Mouse (Mus musculus): Measurements from ENCODE around the gene Taf6l. TPM values are rescaled to one million over a fixed set of nuclear protein-coding genes. Genes with fewer than 3 reads are reported as not detected.

Taf6l gene
- 6.0 and 6.1 TPM in 2 replicates for polyA plus RNA-seq (2012; rRNA removed)

DNA sequence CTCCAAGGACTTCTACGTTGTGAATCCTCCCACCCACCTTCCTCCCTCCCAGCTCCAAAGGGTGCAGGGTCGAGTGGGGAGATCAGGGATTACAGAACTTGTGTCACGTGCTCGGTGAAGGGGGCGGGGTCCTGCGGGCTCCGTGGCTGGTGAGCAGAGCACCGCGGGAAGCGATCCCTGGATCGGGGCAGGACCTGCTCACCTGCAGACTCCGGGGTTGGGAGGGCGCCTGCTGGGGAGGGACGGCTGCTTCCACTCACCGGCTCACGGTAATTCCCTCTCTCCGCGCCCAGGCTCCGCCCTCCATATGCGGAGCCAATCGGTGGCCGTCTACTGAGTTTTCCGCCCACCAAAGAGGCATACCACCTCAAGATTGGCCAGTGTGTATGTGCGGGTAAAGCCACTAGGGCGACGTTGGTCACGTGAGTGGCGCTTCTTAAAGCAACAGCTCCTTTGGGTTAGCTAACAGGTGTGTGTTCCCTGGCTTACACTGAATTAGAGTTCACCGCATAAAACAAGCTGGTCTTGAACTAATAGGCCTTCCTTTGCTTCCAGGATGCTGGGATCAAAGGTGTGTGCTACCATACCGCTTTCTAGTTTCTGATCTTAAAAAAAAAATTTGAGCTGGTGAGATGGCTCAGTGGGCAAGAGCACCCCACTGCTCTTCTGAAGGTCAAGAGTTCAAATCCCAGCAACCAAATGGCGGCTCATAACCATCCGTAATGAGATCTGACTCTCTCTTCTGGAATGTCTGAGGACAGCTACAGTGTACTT, at the start of gene Taf6l:
Gene Taf6l (minus strand): TSS at position 410 of the 774 bp plus-strand sequence.

DNA sequence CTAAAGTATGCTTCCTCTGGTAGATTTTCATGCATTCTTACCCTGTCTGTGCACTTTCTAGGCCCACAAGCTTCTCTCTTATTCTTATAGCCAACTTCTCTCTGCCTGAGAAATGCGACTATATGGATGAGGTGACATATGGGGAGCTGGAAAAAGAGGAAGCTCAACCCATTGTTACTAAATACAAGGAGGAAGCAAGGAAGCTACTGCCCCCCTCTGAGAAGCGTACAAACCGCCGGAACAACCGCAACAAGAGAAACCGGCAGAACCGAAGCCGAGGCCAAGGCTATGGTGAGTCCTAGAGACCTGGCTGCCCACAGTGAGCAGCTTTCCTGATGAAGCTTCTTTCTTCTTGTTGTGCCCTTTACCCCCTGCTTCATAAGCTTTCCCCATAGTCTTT, 43.4 kb upstream of the Taf6l start, which contains the start of gene AC129217.1:
Gene AC129217.1 (plus strand): TSS at position 114 of the 400 bp plus-strand sequence.

DNA sequence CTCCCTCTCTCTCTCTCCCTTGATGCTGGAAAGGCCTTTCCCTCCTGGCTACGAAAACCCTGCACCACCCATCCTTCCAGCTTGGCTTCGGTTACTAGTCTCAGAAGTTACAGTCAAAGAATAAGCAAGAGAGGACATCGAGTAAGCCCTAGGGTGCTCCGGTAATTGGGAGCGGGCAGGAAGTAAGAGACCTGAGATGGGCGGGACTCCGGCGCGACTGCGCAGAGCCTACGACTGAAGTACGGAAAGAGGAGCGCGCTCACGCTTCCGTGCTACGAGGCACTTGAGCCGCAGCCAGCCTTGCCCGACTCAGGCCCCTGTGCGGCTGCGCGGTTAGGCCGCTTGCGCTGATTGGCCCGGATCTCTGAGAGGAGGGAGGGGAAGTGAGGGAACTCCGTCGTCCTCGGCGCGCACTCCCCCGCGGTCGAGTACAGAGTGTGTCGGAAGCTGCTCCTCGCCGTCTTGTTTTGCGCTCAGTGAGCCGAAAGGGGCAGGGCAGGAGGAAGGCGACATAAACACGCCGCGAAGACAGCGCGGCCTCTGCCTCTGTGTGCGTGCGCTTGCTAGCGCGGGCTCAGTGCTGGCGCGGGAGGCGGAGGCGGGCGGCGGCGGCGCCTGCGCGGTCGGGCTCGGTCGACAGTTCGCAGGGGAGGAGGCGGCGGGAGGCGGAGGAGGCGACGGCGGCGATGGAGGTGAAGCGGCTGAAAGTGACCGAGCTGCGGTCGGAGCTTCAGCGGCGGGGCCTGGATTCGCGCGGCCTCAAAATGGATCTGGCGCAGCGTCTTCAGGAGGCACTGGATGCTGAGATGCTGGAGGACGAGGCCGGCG, 33.6 kb upstream of the Taf6l start, which contains the start of gene Hnrnpul2:
Gene Hnrnpul2 (plus strand): TSS at position 415 of the 828 bp plus-strand sequence.

DNA sequence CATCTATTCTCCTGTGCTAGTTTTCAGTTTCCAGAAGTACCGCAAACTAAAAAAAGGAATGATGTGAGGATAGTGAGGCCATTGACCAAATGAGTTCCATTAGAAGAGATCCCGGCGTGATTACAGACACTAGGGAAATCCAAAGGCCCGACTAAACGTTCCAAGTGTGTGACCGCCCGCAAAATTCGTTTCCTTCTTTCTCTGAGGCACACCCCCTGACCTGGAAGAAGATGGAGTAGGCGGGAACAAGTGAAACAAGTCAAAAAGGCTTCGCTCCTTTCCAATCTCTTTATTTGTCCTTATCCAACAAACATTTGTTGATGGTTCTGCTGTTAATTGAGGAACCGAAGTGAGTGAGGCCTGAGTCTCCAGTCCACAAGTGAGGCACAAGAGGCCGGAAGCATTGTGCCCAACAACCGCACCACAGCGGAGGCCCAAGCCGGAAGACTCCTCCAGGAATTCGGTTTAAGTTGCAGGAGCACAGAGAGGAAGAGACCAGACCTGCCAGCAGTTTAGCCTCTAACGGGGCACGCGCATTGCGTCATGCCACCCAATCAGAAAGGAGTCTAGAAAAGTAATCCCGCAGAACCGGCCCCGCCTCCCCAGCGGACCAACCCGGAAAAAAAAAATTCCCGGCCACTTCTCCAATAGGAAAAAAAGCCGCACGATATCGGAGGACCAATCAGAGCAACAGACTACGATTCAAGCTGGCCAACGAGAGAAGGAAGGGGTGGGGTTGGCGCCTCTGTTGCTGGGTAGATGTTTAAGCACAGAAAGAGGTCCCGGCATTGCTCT, 32.8 kb upstream of the Taf6l start, which contains the start of gene Ttc9c:
Gene Ttc9c (minus strand): TSS at position 533 of the 795 bp plus-strand sequence.

DNA sequence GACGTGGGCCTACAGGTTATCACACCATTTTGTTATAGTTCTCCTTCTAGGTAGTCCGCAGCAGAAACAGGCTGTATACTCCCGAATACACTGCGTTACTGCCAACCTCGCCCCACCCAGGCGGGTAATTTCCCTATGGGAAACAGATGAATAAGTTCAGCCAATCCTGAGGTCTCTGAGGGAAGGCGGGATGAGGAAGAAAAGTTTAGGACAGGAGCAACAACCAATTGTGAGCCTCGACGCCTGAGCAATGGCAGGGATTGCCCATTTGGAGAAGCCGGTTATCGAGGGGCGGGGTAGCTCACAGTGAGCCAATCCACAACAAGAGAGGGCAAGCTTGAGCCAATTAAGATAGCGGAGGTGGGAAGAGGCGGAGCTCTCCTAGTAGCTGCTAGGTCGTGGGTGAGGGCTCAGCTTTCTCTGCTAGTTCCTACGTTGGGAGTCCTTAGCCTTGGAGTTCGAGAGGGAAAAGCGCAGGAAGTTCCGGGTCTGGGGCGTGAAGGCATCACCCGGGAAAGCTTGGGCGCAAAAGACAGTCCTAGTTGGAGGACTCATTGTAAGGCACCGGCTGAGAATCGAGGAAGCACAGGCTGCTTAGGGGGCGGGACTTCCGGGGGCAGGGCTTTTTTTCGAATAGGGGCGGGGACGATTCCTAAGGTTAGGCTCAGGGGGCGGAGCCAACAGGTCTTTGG, 16.1 kb upstream of the Taf6l start, which contains the start of gene Zbtb3:
Gene Zbtb3 (plus strand): TSS at position 426 of the 692 bp plus-strand sequence.

DNA sequence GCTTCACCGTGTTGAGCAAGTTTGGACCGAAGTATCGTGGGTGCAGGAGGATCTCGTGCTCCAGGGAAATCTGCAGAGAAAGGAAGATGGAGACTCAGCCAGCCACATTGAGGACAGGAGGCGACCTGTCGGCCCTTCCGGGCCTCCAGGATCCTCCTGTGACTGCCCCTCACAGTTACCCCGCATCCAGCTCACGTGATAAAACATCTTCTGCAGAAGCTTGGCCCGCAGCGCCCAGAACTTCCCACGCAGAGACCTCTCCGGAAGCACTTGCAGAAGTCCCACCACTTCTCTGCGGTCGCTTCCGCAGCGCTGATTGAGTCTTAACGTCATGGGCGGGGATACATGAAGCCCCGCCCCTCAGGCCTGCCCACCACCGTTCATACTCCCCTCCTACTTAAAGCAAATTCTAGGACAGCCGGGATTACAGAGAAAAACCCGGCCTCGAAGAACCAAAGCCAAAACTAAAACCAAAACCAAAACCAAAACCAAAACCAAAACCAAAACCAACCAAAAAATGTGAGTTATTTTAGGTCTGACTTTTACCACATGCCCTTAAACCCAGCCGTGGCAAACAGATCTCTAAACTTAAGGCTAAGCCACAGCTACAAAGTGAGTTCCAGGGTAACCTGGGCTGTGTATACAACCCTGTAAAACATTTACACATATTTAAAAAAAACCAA, 12.2 kb upstream of the Taf6l start, which contains the start of gene Polr2g:
Gene Polr2g (minus strand): TSS at position 314 of the 683 bp plus-strand sequence.

DNA sequence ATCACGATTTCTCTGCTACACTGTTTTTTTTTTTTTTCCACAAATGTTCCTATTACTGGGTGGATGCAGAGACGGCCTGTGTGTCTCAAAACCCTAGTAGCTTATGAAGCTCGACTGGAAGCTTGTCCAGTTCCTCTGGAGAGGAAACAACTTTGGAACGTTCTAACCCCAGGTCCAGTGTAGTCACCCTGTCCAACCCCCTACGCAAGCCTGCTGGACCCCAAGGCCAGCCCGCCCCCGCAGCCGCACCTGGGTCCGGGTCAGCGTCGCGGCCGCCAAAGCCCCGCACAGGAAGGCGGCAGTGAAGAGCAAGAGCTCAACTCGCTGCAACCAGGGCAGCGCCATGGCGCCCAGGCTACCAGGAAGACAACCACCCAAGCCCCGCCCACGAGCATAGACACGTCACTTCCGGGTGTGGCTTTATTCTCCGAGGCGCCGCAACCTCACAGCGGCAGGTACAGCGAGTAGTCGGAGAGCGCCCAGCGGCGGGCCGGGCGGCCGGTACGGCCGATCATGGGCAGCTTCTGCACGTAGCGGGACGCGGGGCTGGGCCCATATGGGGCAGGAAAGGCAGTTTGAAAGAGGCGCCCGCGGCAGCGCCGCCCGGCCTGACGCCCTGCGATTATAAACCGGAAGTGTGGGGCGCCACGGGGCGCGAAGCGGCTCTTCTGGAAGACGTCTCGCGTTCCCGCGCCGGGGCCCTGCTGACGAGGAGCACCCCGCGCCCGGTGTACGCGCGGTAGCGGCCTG, 12.0 kb downstream of the Taf6l start, which contains the start of gene Tmem179b:
Gene Tmem179b (minus strand): TSS at position 382 of the 750 bp plus-strand sequence.

DNA sequence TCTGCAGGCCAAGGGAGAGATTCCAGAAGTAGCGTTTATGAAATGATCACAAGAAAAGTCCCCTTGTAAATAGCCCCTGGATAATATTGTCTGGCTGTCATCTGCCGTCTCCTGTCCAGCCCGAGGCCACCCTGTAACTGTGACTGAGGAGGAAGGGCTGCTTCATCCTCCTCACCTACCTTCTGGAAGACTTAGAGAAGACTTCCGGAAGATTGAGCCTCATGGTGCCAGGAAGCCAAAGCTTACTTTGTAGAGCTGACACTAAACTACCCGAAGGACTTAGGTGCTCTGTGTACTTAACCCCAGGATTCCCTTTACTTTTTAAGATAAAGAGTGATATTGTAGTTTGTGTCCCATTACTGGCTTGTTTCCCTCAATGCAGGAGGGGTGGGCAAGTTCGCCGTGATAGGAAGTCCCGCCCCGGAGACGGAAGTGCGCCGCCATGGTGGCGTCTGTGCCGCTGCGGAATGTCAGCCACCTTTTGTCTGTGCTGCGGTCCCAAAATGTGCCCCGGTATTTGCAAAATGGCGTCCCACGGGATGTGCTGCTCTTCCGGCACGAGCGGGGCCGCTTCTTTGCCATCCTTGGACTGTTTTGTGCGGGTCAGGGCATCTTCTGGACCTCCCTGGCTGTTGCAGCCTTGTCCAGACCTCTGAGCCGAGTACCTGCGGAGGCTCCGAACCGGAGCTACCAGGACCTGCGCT, 15.5 kb downstream of the Taf6l start, which contains the start of gene Tmem223:
Gene Tmem223 (plus strand): TSS at position 430 of the 704 bp plus-strand sequence.

DNA sequence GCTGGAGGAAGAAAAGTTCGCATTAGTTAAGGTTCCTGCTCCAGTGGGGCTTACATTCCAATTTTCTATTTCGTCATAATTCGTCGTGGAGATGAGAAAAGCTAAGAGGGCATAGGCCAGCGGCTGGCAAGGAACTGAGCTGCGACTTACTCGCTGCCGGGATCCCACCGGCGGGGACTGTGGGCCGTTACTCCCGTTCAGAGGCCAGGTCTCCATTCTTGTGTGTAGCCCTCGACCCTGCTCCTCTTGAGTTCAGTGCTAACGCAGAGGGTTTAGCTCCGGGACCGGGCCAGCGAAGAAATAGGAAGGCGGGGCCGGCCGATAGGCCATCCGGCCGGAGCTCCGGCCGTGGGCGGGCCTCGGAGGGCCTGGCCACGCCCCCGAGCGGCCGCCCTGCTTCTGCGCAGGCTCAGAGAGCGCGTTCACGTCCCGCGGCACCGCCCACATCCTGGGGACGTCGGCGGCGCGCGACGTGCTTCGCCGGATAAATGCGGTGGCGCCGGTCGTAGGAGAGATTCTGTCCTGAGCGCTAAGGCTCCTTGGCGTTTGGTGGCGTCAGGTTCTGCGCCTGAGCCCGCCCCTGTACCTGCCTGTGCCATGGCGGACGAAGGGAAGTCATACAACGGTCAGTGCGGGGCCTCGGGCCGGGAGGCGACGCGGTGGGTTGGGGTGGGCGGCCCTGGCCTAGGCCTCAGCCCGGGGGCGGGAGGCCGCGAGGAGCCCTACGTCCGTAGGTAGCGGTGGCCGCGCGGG, 29.4 kb downstream of the Taf6l start, which contains the start of gene Nxf1:
Gene Nxf1 (plus strand): TSS at position 439 of the 753 bp plus-strand sequence.

DNA sequence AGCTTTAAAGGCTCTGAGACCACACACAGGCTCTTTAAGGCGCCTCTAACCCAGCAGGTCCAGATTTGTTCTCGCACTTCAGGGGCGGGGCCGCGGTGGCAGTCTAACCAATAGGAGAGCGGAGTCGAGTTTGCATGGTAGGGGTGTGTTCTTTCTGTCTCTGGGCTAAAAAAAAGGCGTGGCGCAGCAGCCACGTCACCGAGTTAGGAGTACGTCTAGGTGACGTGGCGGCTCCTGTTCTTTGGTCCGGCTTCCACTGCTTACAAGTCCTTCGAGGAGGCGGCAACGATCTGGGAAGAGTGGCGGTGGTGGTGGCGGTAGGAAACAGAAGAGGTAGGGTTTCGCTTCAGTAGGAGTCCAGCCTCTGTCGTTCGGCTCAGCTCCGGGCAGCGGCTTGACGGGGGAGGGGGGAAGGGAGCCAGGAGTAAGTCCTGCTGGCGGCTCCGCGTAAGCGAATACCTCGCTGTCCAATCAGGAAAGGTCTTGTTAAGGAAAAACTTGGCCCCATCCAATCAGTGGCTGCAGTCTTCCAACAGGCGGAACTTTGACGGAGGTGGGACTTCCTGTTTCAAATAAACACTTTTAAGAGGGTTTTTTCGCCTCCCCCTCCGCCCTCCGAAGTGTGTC, 44.9 kb downstream of the Taf6l start, which contains the start of gene Stx5a:
Gene Stx5a (plus strand): TSS at position 171 of the 627 bp plus-strand sequence.

DNA sequence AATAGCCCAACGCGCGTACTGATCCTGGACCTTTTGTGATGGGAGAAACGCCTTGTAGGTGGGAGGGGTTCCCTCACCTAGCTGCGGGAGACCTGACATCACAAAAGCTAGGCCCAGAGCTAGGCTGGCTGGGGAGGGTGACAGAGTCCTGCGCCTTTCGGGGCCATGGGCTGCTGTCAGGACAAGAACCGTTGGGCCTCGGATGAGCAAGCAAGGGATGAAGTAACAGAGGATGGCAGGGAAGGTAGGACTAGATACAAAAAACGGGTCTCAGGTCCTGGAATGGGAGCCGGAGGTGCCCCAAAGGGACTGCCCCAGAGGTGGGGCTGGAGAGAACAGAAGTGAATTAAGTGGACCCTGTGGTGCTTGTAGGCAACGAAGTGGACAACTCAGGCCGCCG, 45.6 kb downstream of the Taf6l start, which contains the start of gene 1700092M07Rik:
Gene 1700092M07Rik (plus strand): TSS at position 116 of the 400 bp plus-strand sequence.

DNA sequence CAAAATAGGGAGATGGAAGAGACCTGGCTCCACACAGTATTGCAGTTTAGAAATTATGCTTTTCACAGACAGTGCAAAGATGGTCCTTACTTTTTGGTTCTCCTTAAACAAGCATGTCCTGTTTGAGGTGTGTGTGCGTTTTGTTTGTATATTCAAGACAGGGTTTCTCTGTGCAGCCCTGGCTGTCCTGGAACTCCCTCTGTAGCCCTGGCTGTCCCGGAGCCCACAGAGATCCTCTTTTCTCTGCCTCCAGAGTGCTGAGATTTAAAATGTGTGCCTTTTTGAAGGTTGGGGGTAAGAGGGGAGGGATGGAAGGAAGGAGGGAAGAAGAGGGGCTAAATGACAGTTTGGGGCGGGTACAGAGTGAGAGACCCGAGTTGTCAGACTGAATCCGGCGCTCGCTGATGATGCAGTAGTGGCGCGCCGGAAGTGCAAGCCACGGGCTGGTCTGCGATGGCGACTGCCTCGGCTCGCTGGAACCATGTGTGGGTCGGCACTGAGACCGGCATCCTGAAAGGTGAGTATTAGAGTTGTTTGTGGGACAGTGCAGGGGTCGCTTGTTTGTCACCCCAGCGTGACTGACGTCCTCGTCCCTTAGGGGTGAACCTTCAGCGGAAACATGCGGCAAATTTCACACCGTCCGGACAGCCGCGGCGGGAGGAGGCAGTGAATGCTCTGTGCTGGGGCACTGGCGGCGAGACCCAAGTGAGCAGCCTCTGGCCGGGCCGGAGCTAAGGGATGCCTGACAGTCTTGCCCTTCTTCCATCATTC, 50.6 kb downstream of the Taf6l start, which contains the start of gene Wdr74:
Gene Wdr74 (plus strand): TSS at position 439 of the 771 bp plus-strand sequence.

Other genes starting within 250 kb of the Taf6l start
- 0.07 and 0.12 TPM in 2 replicates for gene Slc22a8, start 195.2 kb downstream of the Taf6l start, polyA plus RNA-seq (2012; rRNA removed)
- gene Slc22a6, start 168.4 kb downstream of the Taf6l start, polyA plus RNA-seq (2012; rRNA removed): not detected in 2 replicates
- gene Chrm1, start 122.6 kb downstream of the Taf6l start, polyA plus RNA-seq (2012; rRNA removed): under 0.01 and 0.02 TPM in 2 replicates
- gene Slc3a2, start 63.0 kb downstream of the Taf6l start, polyA plus RNA-seq (2012; rRNA removed): 69.0 and 73.7 TPM in 2 replicates
- 23.6 and 26.8 TPM in 2 replicates for gene Wdr74, start 50.6 kb downstream of the Taf6l start, polyA plus RNA-seq (2012; rRNA removed)
- gene 1700092M07Rik, start 45.7 kb downstream of the Taf6l start, polyA plus RNA-seq (2012; rRNA removed): 0.14 and 0.22 TPM in 2 replicates
- 42.5 and 43.8 TPM in 2 replicates for gene Stx5a, start 45.0 kb downstream of the Taf6l start, polyA plus RNA-seq (2012; rRNA removed)
- gene Nxf1, start 29.3 kb downstream of the Taf6l start, polyA plus RNA-seq (2012; rRNA removed): 66.5 and 71.8 TPM in 2 replicates
- gene Tmem223, start 15.4 kb downstream of the Taf6l start, polyA plus RNA-seq (2012; rRNA removed): 50.0 and 53.2 TPM in 2 replicates
- 55.2 and 62.8 TPM in 2 replicates for gene Tmem179b, start 11.9 kb downstream of the Taf6l start, polyA plus RNA-seq (2012; rRNA removed)
- gene Polr2g, start 12.2 kb upstream of the Taf6l start, polyA plus RNA-seq (2012; rRNA removed): 50.2 and 51.9 TPM in 2 replicates
- gene Zbtb3, start 16.1 kb upstream of the Taf6l start, polyA plus RNA-seq (2012; rRNA removed): 0.63 and 0.78 TPM in 2 replicates
- gene Ttc9c, start 32.9 kb upstream of the Taf6l start, polyA plus RNA-seq (2012; rRNA removed): 12.9 and 13.3 TPM in 2 replicates
- 26.5 and 29.8 TPM in 2 replicates for gene Hnrnpul2, start 33.6 kb upstream of the Taf6l start, polyA plus RNA-seq (2012; rRNA removed)
- gene AC129217.1, start 43.4 kb upstream of the Taf6l start, polyA plus RNA-seq (2012; rRNA removed): 0.14 and 0.93 TPM in 2 replicates
- gene Bscl2, start 51.0 kb upstream of the Taf6l start, polyA plus RNA-seq (2012; rRNA removed): 18.0 and 18.1 TPM in 2 replicates
- 0.04 and 0.06 TPM in 2 replicates for gene Gng3, start 52.8 kb upstream of the Taf6l start, polyA plus RNA-seq (2012; rRNA removed)
- 0.22 and 0.23 TPM in 2 replicates for gene Lrrn4cl, start 64.4 kb upstream of the Taf6l start, polyA plus RNA-seq (2012; rRNA removed)
- 63.3 and 71.1 TPM in 2 replicates for gene Ubxn1, start 85.1 kb upstream of the Taf6l start, polyA plus RNA-seq (2012; rRNA removed)
- 27.3 and 30.3 TPM in 2 replicates for gene Uqcc3, start 94.5 kb upstream of the Taf6l start, polyA plus RNA-seq (2012; rRNA removed)
- gene Lbhd1, start 97.3 kb upstream of the Taf6l start, polyA plus RNA-seq (2012; rRNA removed): 2.1 and 2.2 TPM in 2 replicates
- not detected in 2 replicates for gene Gm49403, start 97.5 kb upstream of the Taf6l start, polyA plus RNA-seq (2012; rRNA removed)
- 30.7 and 31.4 TPM in 2 replicates for gene 1810009A15Rik, start 102.4 kb upstream of the Taf6l start, polyA plus RNA-seq (2012; rRNA removed)
- gene Gm49416, start 102.5 kb upstream of the Taf6l start, polyA plus RNA-seq (2012; rRNA removed): not detected in 2 replicates
- 8.9 and 9.1 TPM in 2 replicates for gene Ints5, start 106.6 kb upstream of the Taf6l start, polyA plus RNA-seq (2012; rRNA removed)
- gene Ganab, start 111.7 kb upstream of the Taf6l start, polyA plus RNA-seq (2012; rRNA removed): 72.8 and 81.9 TPM in 2 replicates
- gene B3gat3, start 134.0 kb upstream of the Taf6l start, polyA plus RNA-seq (2012; rRNA removed): 32.9 and 35.2 TPM in 2 replicates
- 1.9 and 2.0 TPM in 2 replicates for gene Rom1, start 142.9 kb upstream of the Taf6l start, polyA plus RNA-seq (2012; rRNA removed)
- gene Eml3, start 143.1 kb upstream of the Taf6l start, polyA plus RNA-seq (2012; rRNA removed): 9.6 and 11.4 TPM in 2 replicates
- 17.0 and 17.4 TPM in 2 replicates for gene Mta2, start 155.5 kb upstream of the Taf6l start, polyA plus RNA-seq (2012; rRNA removed)
- gene Tut1, start 167.4 kb upstream of the Taf6l start, polyA plus RNA-seq (2012; rRNA removed): 8.7 and 9.0 TPM in 2 replicates
- 149 and 173 TPM in 2 replicates for gene Eef1g, start 180.6 kb upstream of the Taf6l start, polyA plus RNA-seq (2012; rRNA removed)
- gene Ahnak, start 202.9 kb upstream of the Taf6l start, polyA plus RNA-seq (2012; rRNA removed): 2.0 TPM in 2 replicates